Mouse (Mus musculus) bone marrow, adult 2 months (tissue): ENCODE data around the gene Fbxo31.

Source experiments
- CTCF ChIP-seq: fragments of 200-500 bp; IDR thresholded peaks from 2 replicates; pipeline ENCODE4 v1.5.1; 2011; ENCODE audit warnings: low read length, control low read depth; ENCODE audit not compliant: control insufficient read depth, insufficient read depth
- POLR2A ChIP-seq: fragments of 200-500 bp; IDR thresholded peaks from 2 replicates; pipeline ENCODE4 v1.6.1; 2011; ENCODE audit warnings: low read depth, mild to moderate bottlenecking, control low read depth, low read length, borderline replicate concordance; ENCODE audit not compliant: control insufficient read depth

DNA sequence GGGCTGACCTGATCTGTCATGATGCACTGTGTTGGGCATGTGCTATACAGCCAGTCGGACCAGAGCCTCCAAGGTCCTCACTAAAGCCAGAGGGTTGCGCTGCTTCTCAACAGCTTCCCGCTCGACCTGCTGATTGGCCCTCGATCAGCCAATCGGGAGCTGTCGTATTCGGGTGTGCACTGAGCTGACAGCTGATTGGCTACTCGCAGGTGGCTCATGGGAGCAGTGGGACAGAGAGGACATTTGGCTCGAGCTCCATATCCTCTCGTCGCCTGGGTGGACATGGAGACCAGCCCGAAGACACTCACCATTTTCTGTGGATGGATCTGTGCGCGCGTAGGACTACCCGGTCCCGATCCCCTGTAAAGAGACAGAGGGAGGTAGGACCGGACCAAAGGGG, 36.7 kb downstream of the Fbxo31 start:
- TF ChIP-seq CTCF = no peak
- TF ChIP-seq POLR2A = no peak
